Comparison of ENCODE assay signal across 18 mouse cellular contexts in genomic region chr6:90662148-90662547, GRCm38 (mm10). TPM values are rescaled to one million over a fixed set of nuclear protein-coding genes. Genes with fewer than 3 reads are reported as not detected.
DNase-seq lines count a peak whose midpoint lies in the region; ATAC-seq and TF ChIP-seq lines count a peak whose summit lies in the region.
"Had no signal": no experiment of that assay in that cellular context is flagged by ENCODE, and none has a peak within 500 bp of the region (broad histone marks: within the 10 kb centered on the region; RNA-seq: fewer than 3 reads in every experiment).

No protein-coding gene starts in this region.

- peak; percentile 23; the same call in 1 of the 2 replicates for ATAC-seq in forebrain, embryonic 11.5 days (replicated peaks; ENCODE audit: low FRiP score)
- ATAC-seq in forebrain, embryonic 14.5 days = no peak
- peak; percentile 20; the same call in 1 of the 2 replicates for ATAC-seq in hindbrain, embryonic 12.5 days (ENCODE audit: low FRiP score)
- no peak for ATAC-seq in hindbrain, embryonic 13.5 days (ENCODE audit: low FRiP score)
- ATAC-seq in stomach, postnatal 0 days (ENCODE audit: low FRiP score, low TSS enrichment) = peak; percentile 43; the same call in 1 of the 2 replicates
- ATAC-seq: intestine, postnatal 0 days had no signal

- H3K9ac ChIP-seq in forebrain, embryonic 11.5 days (ENCODE audit: low read length) = no peak overlapping the region
- H3K9ac ChIP-seq in forebrain, embryonic 14.5 days (ENCODE audit: low read length) = no peak overlapping the region
- H3K9ac ChIP-seq in hindbrain, embryonic 12.5 days = no peak overlapping the region
- no peak overlapping the region; the same call in 1 of the 2 replicates for H3K9ac ChIP-seq in hindbrain, embryonic 13.5 days
- no peak overlapping the region for H3K9ac ChIP-seq in stomach, postnatal 0 days (ENCODE audit: low read length)
- H3K9ac ChIP-seq: embryonic facial prominence, embryonic 15.5 days; liver, embryonic 15.5 days had no signal

- no peaks in the 10 kb centered on the region for H3K4me1 ChIP-seq in forebrain, embryonic 11.5 days (replicated peaks; ENCODE audit: control insufficient read depth, insufficient read depth, low read length)
- no peaks in the 10 kb centered on the region for H3K4me1 ChIP-seq in forebrain, embryonic 14.5 days (ENCODE audit: control insufficient read depth, insufficient read depth, low read length)
- 0 out of 2 replicates have a peak, but pooled peaks cover 6% of the 10 kb centered on the region for H3K4me1 ChIP-seq in hindbrain, embryonic 12.5 days
- peaks cover 12% of the 10 kb centered on the region for H3K4me1 ChIP-seq in hindbrain, embryonic 13.5 days (replicated peaks)
- no peaks in the 10 kb centered on the region for H3K4me1 ChIP-seq in stomach, postnatal 0 days (replicated peaks; ENCODE audit: control insufficient read depth, insufficient read depth)
- H3K4me1 ChIP-seq: embryonic facial prominence, embryonic 15.5 days had no signal

- H3K27me3 ChIP-seq in forebrain, embryonic 11.5 days (ENCODE audit: control insufficient read depth, insufficient read depth, low read length) = no peaks in the 10 kb centered on the region
- H3K27me3 ChIP-seq in forebrain, embryonic 14.5 days (replicated peaks; ENCODE audit: control insufficient read depth, insufficient read depth, low read length) = no peaks in the 10 kb centered on the region
- H3K27me3 ChIP-seq in hindbrain, embryonic 12.5 days = no peaks in the 10 kb centered on the region
- H3K27me3 ChIP-seq in hindbrain, embryonic 13.5 days = no peaks in the 10 kb centered on the region
- H3K27me3 ChIP-seq in stomach, postnatal 0 days (ENCODE audit: control insufficient read depth, insufficient read depth, low read length) = no peaks in the 10 kb centered on the region
- H3K27me3 ChIP-seq: embryonic facial prominence, embryonic 15.5 days; liver, embryonic 15.5 days had no signal

- H3K4me3 ChIP-seq in forebrain, embryonic 11.5 days (ENCODE audit: low read depth, low read length) = no peak overlapping the region
- H3K4me3 ChIP-seq in forebrain, embryonic 14.5 days (ENCODE audit: low read depth, low read length) = no peak overlapping the region
- H3K4me3 ChIP-seq in hindbrain, embryonic 12.5 days = no peak overlapping the region
- H3K4me3 ChIP-seq in hindbrain, embryonic 13.5 days = no peak overlapping the region
- H3K4me3 ChIP-seq in stomach, postnatal 0 days (ENCODE audit: low read depth, low read length) = no peak overlapping the region
- H3K4me3 ChIP-seq: embryonic facial prominence, embryonic 15.5 days; liver, embryonic 15.5 days had no signal

- H3K36me3 ChIP-seq in forebrain, embryonic 11.5 days (ENCODE audit: control insufficient read depth, insufficient read depth, low read length) = peaks cover 2% of the 10 kb centered on the region; the same call in 1 of the 2 replicates
- H3K36me3 ChIP-seq in forebrain, embryonic 14.5 days (ENCODE audit: control insufficient read depth, insufficient read depth, low read length) = peaks cover 56% of the 10 kb centered on the region
- H3K36me3 ChIP-seq in hindbrain, embryonic 12.5 days = peaks cover 55% of the 10 kb centered on the region
- H3K36me3 ChIP-seq in hindbrain, embryonic 13.5 days = peaks cover 68% of the 10 kb centered on the region
- H3K36me3 ChIP-seq in stomach, postnatal 0 days (ENCODE audit: control insufficient read depth, insufficient read depth, low read length) = peaks cover 14% of the 10 kb centered on the region

- no peak overlapping the region for H3K4me2 ChIP-seq in forebrain, embryonic 11.5 days (ENCODE audit: low read depth, low read length, severe bottlenecking)
- no peak overlapping the region for H3K4me2 ChIP-seq in forebrain, embryonic 14.5 days (ENCODE audit: low read length)
- no peak overlapping the region for H3K4me2 ChIP-seq in hindbrain, embryonic 12.5 days (replicated peaks)
- no peak overlapping the region for H3K4me2 ChIP-seq in hindbrain, embryonic 13.5 days
- H3K4me2 ChIP-seq in stomach, postnatal 0 days (replicated peaks; ENCODE audit: low read depth) = no peak overlapping the region
- H3K4me2 ChIP-seq: embryonic facial prominence, embryonic 15.5 days; liver, embryonic 15.5 days had no signal

- H3K9me3 ChIP-seq in forebrain, embryonic 11.5 days (ENCODE audit: control insufficient read depth, low read length) = no peaks in the 10 kb centered on the region
- H3K9me3 ChIP-seq in forebrain, embryonic 14.5 days (replicated peaks; ENCODE audit: control insufficient read depth, low read length) = no peaks in the 10 kb centered on the region
- no peaks in the 10 kb centered on the region for H3K9me3 ChIP-seq in hindbrain, embryonic 12.5 days (replicated peaks)
- H3K9me3 ChIP-seq in hindbrain, embryonic 13.5 days = no peaks in the 10 kb centered on the region
- no peaks in the 10 kb centered on the region for H3K9me3 ChIP-seq in stomach, postnatal 0 days (ENCODE audit: control insufficient read depth, low read length)
- H3K9me3 ChIP-seq: embryonic facial prominence, embryonic 15.5 days; liver, embryonic 15.5 days had no signal

- no peak for DNase-seq in forebrain, embryonic 11.5 days (ENCODE audit: low spot score)
- no peak for DNase-seq in forebrain, embryonic 14.5 days (ENCODE audit: low spot score)
- DNase-seq in testis, postnatal 10 days (ENCODE audit: low spot score) = peak; percentile 54
- no peak for DNase-seq in testis, postnatal 14 days (ENCODE audit: low spot score)
- DNase-seq in stomach, postnatal 0 days (ENCODE audit: low spot score) = no peak
- no peak for DNase-seq in layer of hippocampus, postnatal 25 days (ENCODE audit: extremely low spot score in 1 of 2, low spot score in 1 of 2)
- DNase-seq: cerebellum, adult 11-12 months; gastrocnemius, postnatal 25 days; kidney, postnatal 36 days; layer of hippocampus, postnatal 36 days; retina, postnatal 1 day; spleen, adult 18-20 months had no signal

- no peak for TF ChIP-seq EP300 in stomach, postnatal 0 days (optimal IDR thresholded peaks at IDR 0.05)

- 100% methylated on average over 5 of the region's 5 CpGs for WGBS in forebrain, embryonic 11.5 days
- WGBS in forebrain, embryonic 14.5 days = 99% methylated on average over 5 of the region's 5 CpGs
- 99% methylated on average over 5 of the region's 5 CpGs for WGBS in hindbrain, embryonic 12.5 days
- WGBS in hindbrain, embryonic 13.5 days = 98% methylated on average over 5 of the region's 5 CpGs
- 96% methylated on average over 5 of the region's 5 CpGs for WGBS in stomach, postnatal 0 days

- TF ChIP-seq CTCF in stomach, postnatal 0 days (IDR thresholded peaks at IDR 0.05; ENCODE audit: low read depth) = no peak

- H3K27ac ChIP-seq in forebrain, embryonic 11.5 days (ENCODE audit: low read depth, low read length) = no peak overlapping the region
- no peak overlapping the region for H3K27ac ChIP-seq in forebrain, embryonic 14.5 days (ENCODE audit: low read depth, low read length)
- H3K27ac ChIP-seq in hindbrain, embryonic 12.5 days = no peak overlapping the region
- H3K27ac ChIP-seq in hindbrain, embryonic 13.5 days = no peak overlapping the region
- H3K27ac ChIP-seq in stomach, postnatal 0 days (replicated peaks) = no peak overlapping the region
- H3K27ac ChIP-seq: embryonic facial prominence, embryonic 15.5 days; macrophage had no signal

RNA-seq across cellular contexts. Expression of gene Slc41a3, which starts 57.6 kb away (rescaled TPM):
- polyA plus RNA-seq in forebrain, embryonic 11.5 days (2014; fragmentation: Nextera tagmentation; extraction: Ambion mirVana) = 2.2 and 2.4 TPM in 2 replicates
- 2.0 and 2.1 TPM in 2 replicates for polyA plus RNA-seq in forebrain, embryonic 14.5 days (2014; fragmentation: Nextera tagmentation; extraction: Ambion mirVana)
- 3.6 TPM in 2 replicates for polyA plus RNA-seq in hindbrain, embryonic 12.5 days (2016; fragmentation: Nextera tagmentation; extraction: Ambion mirVana)
- polyA plus RNA-seq in hindbrain, embryonic 13.5 days (2015; fragmentation: Nextera tagmentation; extraction: Ambion mirVana) = 5.1 and 5.5 TPM in 2 replicates
- polyA plus RNA-seq in stomach, postnatal 0 days (2015; fragmentation: Nextera tagmentation; extraction: Ambion mirVana) = 4.1 and 4.3 TPM in 2 replicates
- 1 to 10 TPM; 3.7 to 4.6 TPM for total RNA-seq in layer of hippocampus, postnatal 25 days (2021)

Comparison
In these comparisons a context has a peak if more than half of its experiments do, and no peak if none do; other contexts are left out.
1. ATAC-seq: peak in forebrain, embryonic 11.5 days (single experiment), hindbrain, embryonic 12.5 days (single experiment) and stomach, postnatal 0 days (single experiment); none in forebrain, embryonic 14.5 days (single experiment) and hindbrain, embryonic 13.5 days (single experiment).